Mouse (Mus musculus) embryonic fibroblast, embryonic 13.5 days (primary cell): ENCODE measurements around the gene Gata3.

Experiments
- CTCF ChIP-seq: IDR thresholded peaks from 2 replicates; pipeline ENCODE4 v1.5.1; 2011; ENCODE audit warnings: mild to moderate bottlenecking, control low read depth, low read length, moderate library complexity, borderline replicate concordance; ENCODE audit not compliant: insufficient read depth
- POLR2A ChIP-seq: IDR thresholded peaks from 2 replicates; pipeline ENCODE4 v1.6.1; 2011; ENCODE audit warnings: low read depth, mild to moderate bottlenecking, control low read depth, low read length, moderate library complexity

DNA sequence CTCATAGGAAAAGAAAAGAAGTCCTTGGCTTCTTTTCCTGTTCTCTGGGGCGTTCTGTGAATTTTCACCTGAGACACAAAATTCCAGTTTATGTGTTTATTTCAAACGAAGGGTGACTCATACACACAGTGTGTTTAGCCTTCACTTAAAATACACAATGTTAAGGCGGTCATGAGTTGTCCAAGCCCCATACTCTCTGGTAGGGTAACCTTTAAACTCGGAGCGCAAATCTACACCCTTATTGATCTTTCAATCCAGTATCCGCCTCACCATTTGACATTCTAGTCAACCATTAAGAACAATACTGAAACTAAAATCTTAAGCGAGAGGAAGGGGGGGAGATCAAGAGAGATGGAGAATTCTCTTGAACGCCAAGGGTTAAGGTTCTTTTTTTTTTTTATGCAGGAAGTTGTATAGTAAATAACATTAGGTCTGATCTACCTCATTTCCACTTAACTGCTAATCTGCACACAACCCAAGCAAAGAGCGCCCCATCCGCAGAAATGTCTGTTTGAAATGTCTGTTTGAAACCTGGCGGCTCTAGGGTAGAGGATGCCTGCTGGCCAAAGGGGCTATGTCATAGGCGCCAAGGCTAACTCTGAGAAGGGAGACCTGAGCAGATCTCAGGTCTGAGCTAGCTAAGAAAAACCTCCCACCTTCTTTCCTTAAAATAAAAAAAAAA lies 14.0 kb downstream of the Gata3 start:
- TF ChIP-seq CTCF (no peak), POLR2A (no peak)
